Mouse (Mus musculus): ENCODE measurements around the gene Col26a1. TPM values are rescaled to one million over a fixed set of nuclear protein-coding genes. Genes with fewer than 3 reads are reported as not detected.

Gene Col26a1
- polyA plus RNA-seq (2014; fragmentation: Nextera tagmentation; extraction: Ambion mirVana): 63.0 and 67.1 TPM in 2 replicates

DNA sequence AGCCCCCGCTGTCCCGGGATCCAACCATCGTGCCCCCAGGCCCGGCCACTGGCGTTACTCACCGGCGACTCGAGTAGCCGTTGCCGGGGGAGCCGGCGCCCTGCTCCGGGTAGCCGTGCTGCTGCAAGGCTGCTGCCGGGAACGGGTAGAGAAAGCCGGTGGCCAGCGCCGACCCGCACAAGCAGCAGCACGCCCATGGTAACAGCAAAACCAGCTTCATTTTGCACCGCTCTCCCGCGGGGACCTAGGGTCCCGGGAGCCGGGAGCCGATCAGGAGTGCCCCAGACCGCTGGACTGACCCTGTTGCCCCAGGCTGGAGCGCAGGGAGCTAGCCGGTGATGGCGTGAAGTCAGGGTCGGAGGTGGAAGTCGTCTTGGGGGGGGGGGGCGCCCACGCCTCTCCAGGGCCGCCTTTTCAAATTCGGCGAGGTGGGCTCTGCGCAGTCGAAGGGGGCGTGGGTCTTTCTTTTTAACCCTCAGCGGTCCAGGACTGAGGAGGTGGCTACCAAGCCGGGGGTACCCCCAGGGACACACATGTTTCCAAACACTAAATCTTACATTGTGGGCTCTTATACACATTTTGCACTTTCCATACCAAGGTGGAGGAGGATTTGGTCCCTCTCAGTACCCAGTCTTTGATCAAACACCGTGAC lies at the start of gene Col26a1:
TSS of gene Col26a1 (minus strand) at position 422 of the 652 bp plus-strand sequence.
- DNase-seq (ENCODE audit: low spot score) (peak; percentile 73), ATAC-seq (replicated peaks; ENCODE audit: insufficient number of reproducible peaks, low FRiP score, low TSS enrichment, low read depth) (peak; percentile 26; the same call in 1 of the 2 replicates)
- H3K4me1 ChIP-seq (ENCODE audit: control insufficient read depth, insufficient read depth, low read length): peaks cover 8% of the 10 kb centered on the region
- H3K4me3 ChIP-seq (ENCODE audit: low read depth, low read length): peak within 1 kb of the TSS; percentile 90
- H3K4me2 ChIP-seq (ENCODE audit: low read depth, low read length): peak within 1 kb of the TSS; percentile 54
- 1% methylated on average over 44 of the region's 44 CpGs for WGBS
- peak within 1 kb of the TSS; percentile 87 for H3K27ac ChIP-seq (replicated peaks; ENCODE audit: low read depth, low read length)
- peak within 1 kb of the TSS; percentile 95 for H3K9ac ChIP-seq (replicated peaks; ENCODE audit: low read length)
- H3K36me3 ChIP-seq (replicated peaks; ENCODE audit: control insufficient read depth, insufficient read depth, low read depth, low read length): no peaks in the 10 kb centered on the region
- H3K9me3 ChIP-seq (replicated peaks; ENCODE audit: control insufficient read depth, low read length): no peaks in the 10 kb centered on the region
- no peaks in the 10 kb centered on the region for H3K27me3 ChIP-seq (ENCODE audit: control insufficient read depth, insufficient read depth, low read length)

- no peak for DNase-seq (ENCODE audit: low spot score)
- no peaks in the 10 kb centered on the region for H3K27me3 ChIP-seq (ENCODE audit: control insufficient read depth, insufficient read depth, low read length)
- H3K4me2 ChIP-seq (ENCODE audit: low read depth, low read length): no peak overlapping the region
- H3K36me3 ChIP-seq (replicated peaks; ENCODE audit: control insufficient read depth, insufficient read depth, low read depth, low read length): no peaks in the 10 kb centered on the region
- no peak overlapping the region for H3K9ac ChIP-seq (replicated peaks; ENCODE audit: low read length)
- no peaks in the 10 kb centered on the region for H3K4me1 ChIP-seq (ENCODE audit: control insufficient read depth, insufficient read depth, low read length)
- no peak overlapping the region for H3K27ac ChIP-seq (replicated peaks; ENCODE audit: low read depth, low read length)
- no peaks in the 10 kb centered on the region for H3K9me3 ChIP-seq (replicated peaks; ENCODE audit: control insufficient read depth, low read length)
- no peak for ATAC-seq (replicated peaks; ENCODE audit: insufficient number of reproducible peaks, low FRiP score, low TSS enrichment, low read depth)
- no peak overlapping the region for H3K4me3 ChIP-seq (ENCODE audit: low read depth, low read length)
- WGBS: 81% methylated on average over 14 of the region's 14 CpGs
These were observed 48.9 kb upstream of the Col26a1 start for GRCm38 (mm10) chr5:136931896-136932295.

- no peak overlapping the region for H3K27ac ChIP-seq (replicated peaks; ENCODE audit: low read depth, low read length)
- WGBS: 13% methylated on average over 4 of the region's 4 CpGs
- ATAC-seq (replicated peaks; ENCODE audit: insufficient number of reproducible peaks, low FRiP score, low TSS enrichment, low read depth): peak; percentile 79
- no peak overlapping the region for H3K4me3 ChIP-seq (ENCODE audit: low read depth, low read length)
- H3K27me3 ChIP-seq (ENCODE audit: control insufficient read depth, insufficient read depth, low read length): no peaks in the 10 kb centered on the region
- no peaks in the 10 kb centered on the region for H3K36me3 ChIP-seq (replicated peaks; ENCODE audit: control insufficient read depth, insufficient read depth, low read depth, low read length)
- H3K9me3 ChIP-seq (replicated peaks; ENCODE audit: control insufficient read depth, low read length): no peaks in the 10 kb centered on the region
- no peaks in the 10 kb centered on the region for H3K4me1 ChIP-seq (ENCODE audit: control insufficient read depth, insufficient read depth, low read length)
- peak; percentile 93 for DNase-seq (ENCODE audit: low spot score)
- H3K9ac ChIP-seq (replicated peaks; ENCODE audit: low read length): no peak overlapping the region
- no peak overlapping the region for H3K4me2 ChIP-seq (ENCODE audit: low read depth, low read length)
These were observed 46.1 kb upstream of the Col26a1 start for GRCm38 (mm10) chr5:136929073-136929472.

GRCm38 (mm10) chr5:136923751-136924478 lies 40.9 kb upstream of the Col26a1 start:
- no peaks in the 10 kb centered on the region for H3K9me3 ChIP-seq (replicated peaks; ENCODE audit: control insufficient read depth, low read length)
- no peak overlapping the region for H3K4me2 ChIP-seq (ENCODE audit: low read depth, low read length)
- H3K4me3 ChIP-seq (ENCODE audit: low read depth, low read length): no peak overlapping the region
- no peak for DNase-seq (ENCODE audit: low spot score)
- no peak for ATAC-seq (replicated peaks; ENCODE audit: insufficient number of reproducible peaks, low FRiP score, low TSS enrichment, low read depth)
- no peak overlapping the region for H3K9ac ChIP-seq (replicated peaks; ENCODE audit: low read length)
- H3K36me3 ChIP-seq (replicated peaks; ENCODE audit: control insufficient read depth, insufficient read depth, low read depth, low read length): no peaks in the 10 kb centered on the region
- peaks cover 2% of the 10 kb centered on the region; the same call in 1 of the 2 replicates for H3K4me1 ChIP-seq (ENCODE audit: control insufficient read depth, insufficient read depth, low read length)
- H3K27ac ChIP-seq (replicated peaks; ENCODE audit: low read depth, low read length): no peak overlapping the region
- no peaks in the 10 kb centered on the region for H3K27me3 ChIP-seq (ENCODE audit: control insufficient read depth, insufficient read depth, low read length)
- 68% methylated on average over 7 of the region's 7 CpGs for WGBS

- H3K4me3 ChIP-seq (ENCODE audit: low read depth, low read length): no peak overlapping the region
- no peak for ATAC-seq (replicated peaks; ENCODE audit: insufficient number of reproducible peaks, low FRiP score, low TSS enrichment, low read depth)
- no peak overlapping the region for H3K9ac ChIP-seq (replicated peaks; ENCODE audit: low read length)
- H3K27me3 ChIP-seq (ENCODE audit: control insufficient read depth, insufficient read depth, low read length): no peaks in the 10 kb centered on the region
- WGBS: 83% methylated on average over 9 of the region's 9 CpGs
- no peak overlapping the region for H3K4me2 ChIP-seq (ENCODE audit: low read depth, low read length)
- no peak overlapping the region for H3K27ac ChIP-seq (replicated peaks; ENCODE audit: low read depth, low read length)
- DNase-seq (ENCODE audit: low spot score): no peak
- no peaks in the 10 kb centered on the region for H3K9me3 ChIP-seq (replicated peaks; ENCODE audit: control insufficient read depth, low read length)
- peaks cover 2% of the 10 kb centered on the region; the same call in 1 of the 2 replicates for H3K4me1 ChIP-seq (ENCODE audit: control insufficient read depth, insufficient read depth, low read length)
- H3K36me3 ChIP-seq (replicated peaks; ENCODE audit: control insufficient read depth, insufficient read depth, low read depth, low read length): no peaks in the 10 kb centered on the region
These were observed 39.8 kb upstream of the Col26a1 start for GRCm38 (mm10) chr5:136922830-136923229.

DNA sequence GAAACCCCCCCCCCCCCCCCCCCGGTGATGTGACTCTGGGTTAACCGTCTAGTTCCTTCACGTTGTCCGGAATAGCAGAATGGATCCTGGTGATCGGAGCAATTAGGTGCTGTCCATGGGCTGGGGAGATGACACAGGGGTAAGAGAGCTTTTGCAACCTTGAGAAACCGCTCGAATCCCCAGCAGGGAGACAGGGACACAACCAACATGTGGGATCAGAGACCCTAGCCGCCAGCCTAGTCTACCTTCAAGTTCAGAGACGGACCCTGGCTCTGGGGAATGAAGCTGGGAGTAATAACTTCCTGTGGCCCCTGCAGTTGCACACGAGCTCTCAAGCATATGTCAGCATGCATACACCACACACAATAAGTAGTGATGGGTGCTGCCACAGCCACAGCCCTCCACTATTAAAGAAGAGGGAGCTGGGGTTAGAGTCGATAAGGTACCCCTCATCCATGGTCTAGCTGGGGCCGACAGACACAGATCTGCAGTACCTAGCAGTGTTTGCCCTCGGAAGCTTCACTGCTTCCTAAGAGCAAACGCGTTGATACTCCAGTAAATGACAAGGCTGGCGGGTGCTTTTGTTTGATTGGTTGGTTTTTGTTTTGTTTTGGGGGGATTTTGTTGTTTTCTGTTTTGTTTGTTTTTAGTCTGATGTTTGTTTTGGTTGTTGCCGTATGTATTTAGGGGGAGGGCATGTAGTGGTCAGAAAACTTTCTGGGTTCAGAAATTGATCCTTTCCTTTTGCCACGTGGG lies 36.7 kb upstream of the Col26a1 start:
- Histone ChIP-seq H3K9me3 (replicated peaks; ENCODE audit: control insufficient read depth, low read length) (no peaks in the 10 kb centered on the region), H3K36me3 (replicated peaks; ENCODE audit: control insufficient read depth, insufficient read depth, low read depth, low read length) (no peaks in the 10 kb centered on the region), H3K4me2 (ENCODE audit: low read depth, low read length) (peak overlapping the region; percentile 92), H3K4me3 (ENCODE audit: low read depth, low read length) (peak overlapping the region; percentile 43), H3K27me3 (ENCODE audit: control insufficient read depth, insufficient read depth, low read length) (no peaks in the 10 kb centered on the region), H3K9ac (replicated peaks; ENCODE audit: low read length) (peak overlapping the region; percentile 65), H3K27ac (replicated peaks; ENCODE audit: low read depth, low read length) (no peak overlapping the region), H3K4me1 (ENCODE audit: control insufficient read depth, insufficient read depth, low read length) (peaks cover 2% of the 10 kb centered on the region; the same call in 1 of the 2 replicates)
- 20% methylated on average over 18 of the region's 18 CpGs for WGBS
- ATAC-seq (replicated peaks; ENCODE audit: insufficient number of reproducible peaks, low FRiP score, low TSS enrichment, low read depth) (no peak), DNase-seq (ENCODE audit: low spot score) (no peak)

- no peaks in the 10 kb centered on the region for H3K27me3 ChIP-seq (ENCODE audit: control insufficient read depth, insufficient read depth, low read length)
- DNase-seq (ENCODE audit: low spot score) (peak; percentile 94), ATAC-seq (replicated peaks; ENCODE audit: insufficient number of reproducible peaks, low FRiP score, low TSS enrichment, low read depth) (peak; percentile 83)
- H3K36me3 ChIP-seq (replicated peaks; ENCODE audit: control insufficient read depth, insufficient read depth, low read depth, low read length): no peaks in the 10 kb centered on the region
- peak overlapping the region; percentile 43 for H3K4me3 ChIP-seq (ENCODE audit: low read depth, low read length)
- H3K4me2 ChIP-seq (ENCODE audit: low read depth, low read length): peak overlapping the region; percentile 92
- peak overlapping the region; percentile 65 for H3K9ac ChIP-seq (replicated peaks; ENCODE audit: low read length)
- H3K9me3 ChIP-seq (replicated peaks; ENCODE audit: control insufficient read depth, low read length): no peaks in the 10 kb centered on the region
- peaks cover 2% of the 10 kb centered on the region; the same call in 1 of the 2 replicates for H3K4me1 ChIP-seq (ENCODE audit: control insufficient read depth, insufficient read depth, low read length)
- no peak overlapping the region for H3K27ac ChIP-seq (replicated peaks; ENCODE audit: low read depth, low read length)
- WGBS: 3% methylated on average over 38 of the region's 38 CpGs
These were observed 35.9 kb upstream of the Col26a1 start for GRCm38 (mm10) chr5:136918655-136919472.
